Mouse (Mus musculus) kidney, adult 2 months (tissue): ENCODE data around the gene Ccdc81. TPM values are rescaled to one million over a fixed set of nuclear protein-coding genes. Genes with fewer than 3 reads are reported as not detected.

Experiments
- DNase-seq: peaks from one replicate; pipeline ENCODE4 v3.0.0; 2021
- H3K27ac ChIP-seq: fragments of 200-500 bp; 2 replicates; pipeline ENCODE4 v1.5.1; 2012; ENCODE audit warnings: low read depth, low read length, control low read depth, inconsistent platforms; ENCODE audit not compliant: insufficient read depth
- H3K27me3 ChIP-seq: fragments of 200-500 bp; replicated peaks from 2 replicates; pipeline ENCODE4 v1.6.1; 2012; ENCODE audit warnings: mild to moderate bottlenecking, moderate library complexity, low read length, inconsistent platforms; ENCODE audit not compliant: control insufficient read depth, insufficient read depth
- H3K36me3 ChIP-seq: fragments of 200-500 bp; 2 replicates; pipeline ENCODE4 v1.6.1; 2012; ENCODE audit warnings: mild to moderate bottlenecking, moderate library complexity, low read length, inconsistent platforms; ENCODE audit not compliant: control insufficient read depth, insufficient read depth
- H3K4me1 ChIP-seq: fragments of 200-500 bp; 2 replicates; pipeline ENCODE4 v1.6.1; 2011; ENCODE audit warnings: low read length; ENCODE audit not compliant: control insufficient read depth, insufficient read depth
- H3K4me3 ChIP-seq: fragments of 200-500 bp; 2 replicates; pipeline ENCODE4 v1.5.1; 2011; ENCODE audit warnings: mild to moderate bottlenecking, low read depth, low read length, control low read depth; ENCODE audit not compliant: insufficient read depth
- CTCF ChIP-seq: fragments of 200-500 bp; conservative IDR thresholded peaks from 2 replicates; pipeline ENCODE4 v1.5.1; 2011; ENCODE audit warnings: low read depth, mild to moderate bottlenecking, control low read depth, low read length, moderate library complexity, mixed read lengths; ENCODE audit not compliant: insufficient read depth, insufficient read length
- POLR2A ChIP-seq: fragments of 200-500 bp; IDR thresholded peaks from one replicate; pipeline ENCODE4 v1.6.1; 2011; ENCODE audit warnings: low read depth, low read length, control low read depth
- WGBS: fragments of 180-500 bp; shearing (Covaris S2); methylation state at CpG from one replicate; pipeline ENCODE4 v1.1.7; 2018; 5-methylcytosine and 5-hydroxymethylcytosine counted together
- polyA plus RNA-seq: library from polyadenylated mRNA; depleted of rRNA; stranded (reverse); fragments of >200 nt; gene quantifications from 2 replicates; pipeline ENCODE4 v1.2.3, GENCODE M21; 2012

Ccdc81 gene
- polyA plus RNA-seq, 1 experiment: not detected

- Histone ChIP-seq H3K4me3 (no peak overlapping the region), H3K36me3 (no peaks in the 10 kb centered on the region), H3K27ac (no peak overlapping the region), H3K27me3 (no peaks in the 10 kb centered on the region), H3K4me1 (no peaks in the 10 kb centered on the region)
- DNase-seq: no peak
- WGBS: 62% methylated on average over 6 of the region's 6 CpGs
- TF ChIP-seq CTCF (no peak), POLR2A (no peak)
Measured at GRCm38 (mm10) chr7:89843121-89843520, 60.3 kb downstream of the Ccdc81 start.

GRCm38 (mm10) chr7:89842404-89842715 is 61.1 kb downstream of the Ccdc81 start:
- 90% methylated on average over 5 of the region's 5 CpGs for WGBS
- TF ChIP-seq CTCF (no peak), POLR2A (no peak)
- Histone ChIP-seq H3K4me1 (no peaks in the 10 kb centered on the region), H3K4me3 (no peak overlapping the region), H3K27me3 (no peaks in the 10 kb centered on the region), H3K36me3 (no peaks in the 10 kb centered on the region), H3K27ac (no peak overlapping the region)
- no peak for DNase-seq

- H3K4me3 ChIP-seq: no peak overlapping the region
- H3K4me1 ChIP-seq: no peaks in the 10 kb centered on the region
- TF ChIP-seq CTCF: peak; percentile 75
- no peak for TF ChIP-seq POLR2A
- no peaks in the 10 kb centered on the region for H3K36me3 ChIP-seq
- peak; percentile 89 for DNase-seq
- H3K27ac ChIP-seq: no peak overlapping the region
- 23% methylated on average over 15 of the region's 15 CpGs for WGBS
- no peaks in the 10 kb centered on the region for H3K27me3 ChIP-seq
Measured at GRCm38 (mm10) chr7:89841670-89842403, 61.6 kb downstream of the Ccdc81 start.

- no peak for TF ChIP-seq POLR2A
- TF ChIP-seq CTCF: no peak
- Histone ChIP-seq H3K4me1 (no peaks in the 10 kb centered on the region), H3K27me3 (no peaks in the 10 kb centered on the region), H3K36me3 (no peaks in the 10 kb centered on the region), H3K27ac (no peak overlapping the region), H3K4me3 (no peak overlapping the region)
- no peak for DNase-seq
- 56% methylated on average over 8 of the region's 8 CpGs for WGBS
Measured at GRCm38 (mm10) chr7:89839721-89840120, 63.7 kb downstream of the Ccdc81 start.

- peak; percentile 22 for DNase-seq
- Histone ChIP-seq H3K27ac (no peak overlapping the region), H3K27me3 (no peaks in the 10 kb centered on the region), H3K4me3 (no peak overlapping the region), H3K4me1 (no peaks in the 10 kb centered on the region; the same call in 1 of the 2 replicates), H3K36me3 (no peaks in the 10 kb centered on the region)
- no peak for TF ChIP-seq CTCF
- no peak for TF ChIP-seq POLR2A
- 43% methylated on average over 4 of the region's 4 CpGs for WGBS
Measured at GRCm38 (mm10) chr7:89837841-89838240, 65.6 kb downstream of the Ccdc81 start.

GRCm38 (mm10) chr7:89836676-89837075 is 66.8 kb downstream of the Ccdc81 start:
- Histone ChIP-seq H3K27me3 (no peaks in the 10 kb centered on the region), H3K27ac (no peak overlapping the region), H3K4me1 (no peaks in the 10 kb centered on the region; the same call in 1 of the 2 replicates), H3K36me3 (no peaks in the 10 kb centered on the region), H3K4me3 (no peak overlapping the region)
- 96% methylated on average over 7 of the region's 7 CpGs for WGBS
- DNase-seq: no peak
- TF ChIP-seq POLR2A (no peak), CTCF (no peak)

- DNase-seq: no peak
- H3K27ac ChIP-seq: no peak overlapping the region
- 60% methylated on average over 8 of the region's 8 CpGs for WGBS
- no peaks in the 10 kb centered on the region for H3K36me3 ChIP-seq
- TF ChIP-seq CTCF (no peak), POLR2A (no peak)
- H3K27me3 ChIP-seq: no peaks in the 10 kb centered on the region
- no peak overlapping the region for H3K4me3 ChIP-seq
- no peaks in the 10 kb centered on the region; the same call in 1 of the 2 replicates for H3K4me1 ChIP-seq
Measured at GRCm38 (mm10) chr7:89835566-89835965, 67.9 kb downstream of the Ccdc81 start.
